Mouse (Mus musculus): ENCODE results near the gene Lmo1. TPM values are rescaled to one million over a fixed set of nuclear protein-coding genes. Genes with fewer than 3 reads are reported as not detected.
A peak's percentile ranks its signal among the peaks of the same experiment; 100 is the strongest.
"Not testable (repeated sequence)": the region's sequence is repeated elsewhere in the genome, so short reads cannot be mapped to it uniquely, and the experiment has no call there.

Gene Lmo1
- polyA plus RNA-seq, 1 experiment from 2014 or later, result 124 TPM

GRCm38 (mm10) chr7:109139405-109139804 lies 35.6 kb downstream of the Lmo1 start:
- Histone ChIP-seq H3K27me3 (ENCODE audit: control insufficient read depth, insufficient read depth, low read length) (no peaks in the 10 kb centered on the region), H3K9ac (ENCODE audit: low read length) (no peak overlapping the region), H3K27ac (ENCODE audit: low read depth, low read length) (no peak overlapping the region), H3K9me3 (ENCODE audit: control insufficient read depth, low read length) (no peaks in the 10 kb centered on the region), H3K4me2 (no peak overlapping the region), H3K4me1 (ENCODE audit: control insufficient read depth, insufficient read depth, low read length) (peaks cover 18% of the 10 kb centered on the region), H3K4me3 (ENCODE audit: low read depth, low read length) (no peak overlapping the region), H3K36me3 (ENCODE audit: control insufficient read depth, insufficient read depth, low read length) (no peaks in the 10 kb centered on the region)
- 6% methylated on average over 3 of the region's 3 CpGs for WGBS
- DNase-seq (ENCODE audit: low spot score, missing footprints) (peak; percentile 99), ATAC-seq (ENCODE audit: low FRiP score) (peak; percentile 75)

DNA sequence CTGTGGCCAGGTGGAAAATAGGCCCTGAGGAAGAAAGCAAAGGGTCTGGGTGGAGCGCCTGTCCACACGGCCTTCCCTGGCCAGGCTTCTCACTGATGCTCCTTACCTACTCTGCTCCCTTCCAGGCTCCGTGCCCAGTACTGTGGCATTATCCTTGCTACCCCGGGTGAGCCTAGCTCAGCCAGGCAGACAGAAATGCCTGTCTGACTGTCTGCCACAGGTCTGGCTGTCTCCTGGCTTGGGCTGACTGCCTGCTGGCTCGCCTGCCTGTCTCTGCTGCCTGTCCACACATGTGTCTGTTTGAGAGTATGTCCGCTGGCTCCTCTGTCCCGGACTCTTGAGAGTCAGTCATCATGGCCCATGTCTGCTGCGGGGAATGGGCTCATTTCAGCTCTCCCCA lies 37.6 kb downstream of the Lmo1 start:
- no peak overlapping the region for H3K4me2 ChIP-seq
- H3K27ac ChIP-seq (ENCODE audit: low read depth, low read length), result no peak overlapping the region
- H3K9ac ChIP-seq (ENCODE audit: low read length), result no peak overlapping the region
- ATAC-seq (ENCODE audit: low FRiP score) (no peak), DNase-seq (ENCODE audit: low spot score, missing footprints) (peak; percentile 51)
- no peaks in the 10 kb centered on the region for H3K27me3 ChIP-seq (ENCODE audit: control insufficient read depth, insufficient read depth, low read length)
- 89% methylated on average over 8 of the region's 8 CpGs for WGBS
- H3K9me3 ChIP-seq (ENCODE audit: control insufficient read depth, low read length), result no peaks in the 10 kb centered on the region
- no peaks in the 10 kb centered on the region for H3K36me3 ChIP-seq (ENCODE audit: control insufficient read depth, insufficient read depth, low read length)
- H3K4me3 ChIP-seq (ENCODE audit: low read depth, low read length), result no peak overlapping the region
- peaks cover 15% of the 10 kb centered on the region for H3K4me1 ChIP-seq (ENCODE audit: control insufficient read depth, insufficient read depth, low read length)

GRCm38 (mm10) chr7:109131565-109131964 lies 43.4 kb downstream of the Lmo1 start:
- Histone ChIP-seq H3K4me3 (ENCODE audit: low read depth, low read length) (no peak overlapping the region), H3K27ac (ENCODE audit: low read depth, low read length) (no peak overlapping the region), H3K4me1 (ENCODE audit: control insufficient read depth, insufficient read depth, low read length) (no peaks in the 10 kb centered on the region), H3K9ac (ENCODE audit: low read length) (no peak overlapping the region), H3K9me3 (ENCODE audit: control insufficient read depth, low read length) (no peaks in the 10 kb centered on the region), H3K27me3 (ENCODE audit: control insufficient read depth, insufficient read depth, low read length) (no peaks in the 10 kb centered on the region), H3K4me2 (no peak overlapping the region), H3K36me3 (ENCODE audit: control insufficient read depth, insufficient read depth, low read length) (no peaks in the 10 kb centered on the region)
- 80% methylated on average over 2 of the region's 2 CpGs for WGBS
- DNase-seq (ENCODE audit: low spot score, missing footprints) (peak; percentile 26), ATAC-seq (ENCODE audit: low FRiP score) (no peak)

GRCm38 (mm10) chr7:109129946-109130686 lies 44.9 kb downstream of the Lmo1 start:
- no peaks in the 10 kb centered on the region for H3K36me3 ChIP-seq (ENCODE audit: control insufficient read depth, insufficient read depth, low read length)
- no peak overlapping the region for H3K4me3 ChIP-seq (ENCODE audit: low read depth, low read length)
- H3K4me1 ChIP-seq (ENCODE audit: control insufficient read depth, insufficient read depth, low read length), result no peaks in the 10 kb centered on the region
- peak; percentile 41 for DNase-seq (ENCODE audit: low spot score, missing footprints)
- no peak for ATAC-seq (ENCODE audit: low FRiP score)
- H3K4me2 ChIP-seq, result no peak overlapping the region
- no peak overlapping the region for H3K9ac ChIP-seq (ENCODE audit: low read length)
- no peaks in the 10 kb centered on the region for H3K9me3 ChIP-seq (ENCODE audit: control insufficient read depth, low read length)
- WGBS, result 77% methylated on average over 5 of the region's 5 CpGs
- H3K27ac ChIP-seq (ENCODE audit: low read depth, low read length), result no peak overlapping the region
- H3K27me3 ChIP-seq (ENCODE audit: control insufficient read depth, insufficient read depth, low read length), result no peaks in the 10 kb centered on the region

- Histone ChIP-seq H3K4me2 (no peak overlapping the region), H3K27ac (ENCODE audit: low read depth, low read length) (no peak overlapping the region), H3K27me3 (ENCODE audit: control insufficient read depth, insufficient read depth, low read length) (no peaks in the 10 kb centered on the region), H3K4me1 (ENCODE audit: control insufficient read depth, insufficient read depth, low read length) (no peaks in the 10 kb centered on the region), H3K36me3 (ENCODE audit: control insufficient read depth, insufficient read depth, low read length) (no peaks in the 10 kb centered on the region), H3K9me3 (ENCODE audit: control insufficient read depth, low read length) (no peaks in the 10 kb centered on the region), H3K9ac (ENCODE audit: low read length) (no peak overlapping the region), H3K4me3 (ENCODE audit: low read depth, low read length) (no peak overlapping the region)
- no peak for ATAC-seq (ENCODE audit: low FRiP score)
- DNase-seq (ENCODE audit: low spot score, missing footprints), result peak; percentile 76
Measured at GRCm38 (mm10) chr7:109129442-109129841, 45.6 kb downstream of the Lmo1 start.

GRCm38 (mm10) chr7:109115929-109116328 lies 59.1 kb downstream of the Lmo1 start:
- no peak overlapping the region for H3K4me3 ChIP-seq (ENCODE audit: low read depth, low read length)
- H3K4me1 ChIP-seq (ENCODE audit: control insufficient read depth, insufficient read depth, low read length), result peaks cover 11% of the 10 kb centered on the region
- peak overlapping the region; percentile 76 for H3K27ac ChIP-seq (ENCODE audit: low read depth, low read length)
- DNase-seq (ENCODE audit: low spot score, missing footprints) (peak; percentile 85), ATAC-seq (ENCODE audit: low FRiP score) (peak; percentile 44)
- no peaks in the 10 kb centered on the region for H3K9me3 ChIP-seq (ENCODE audit: control insufficient read depth, low read length)
- no peaks in the 10 kb centered on the region for H3K27me3 ChIP-seq (ENCODE audit: control insufficient read depth, insufficient read depth, low read length)
- WGBS, result 62% methylated on average over 4 of the region's 4 CpGs
- no peak overlapping the region for H3K4me2 ChIP-seq
- no peaks in the 10 kb centered on the region for H3K36me3 ChIP-seq (ENCODE audit: control insufficient read depth, insufficient read depth, low read length)
- peak overlapping the region; percentile 12; the same call in 1 of the 2 replicates for H3K9ac ChIP-seq (ENCODE audit: low read length)

- H3K4me3 ChIP-seq (ENCODE audit: low read depth, low read length); H3K9me3 ChIP-seq (ENCODE audit: control insufficient read depth, low read length); H3K9ac ChIP-seq (ENCODE audit: low read length); DNase-seq (ENCODE audit: low spot score, missing footprints); H3K4me2 ChIP-seq; H3K36me3 ChIP-seq (ENCODE audit: control insufficient read depth, insufficient read depth, low read length); H3K27me3 ChIP-seq (ENCODE audit: control insufficient read depth, insufficient read depth, low read length): not testable (repeated sequence)
- Histone ChIP-seq H3K4me1 (ENCODE audit: control insufficient read depth, insufficient read depth, low read length) (peaks cover 11% of the 10 kb centered on the region), H3K27ac (ENCODE audit: low read depth, low read length) (peak overlapping the region; percentile 76)
- peak; percentile 91 for ATAC-seq (ENCODE audit: low FRiP score)
- WGBS, result no CpG with 5 or more reads among the region's 4 CpGs
Measured at GRCm38 (mm10) chr7:109115488-109115887, 59.5 kb downstream of the Lmo1 start.

GRCm38 (mm10) chr7:109114950-109115349 lies 60.1 kb downstream of the Lmo1 start:
- H3K27ac ChIP-seq (ENCODE audit: low read depth, low read length), result peak overlapping the region; percentile 55
- no peaks in the 10 kb centered on the region for H3K9me3 ChIP-seq (ENCODE audit: control insufficient read depth, low read length)
- no peak overlapping the region for H3K4me3 ChIP-seq (ENCODE audit: low read depth, low read length)
- no peak overlapping the region for H3K9ac ChIP-seq (ENCODE audit: low read length)
- DNase-seq (ENCODE audit: low spot score, missing footprints) (peak; percentile 92), ATAC-seq (ENCODE audit: low FRiP score) (peak; percentile 90)
- H3K4me2 ChIP-seq, result no peak overlapping the region
- H3K27me3 ChIP-seq (ENCODE audit: control insufficient read depth, insufficient read depth, low read length), result no peaks in the 10 kb centered on the region
- H3K36me3 ChIP-seq (ENCODE audit: control insufficient read depth, insufficient read depth, low read length), result no peaks in the 10 kb centered on the region
- peaks cover 11% of the 10 kb centered on the region for H3K4me1 ChIP-seq (ENCODE audit: control insufficient read depth, insufficient read depth, low read length)
- 40% methylated on average over 10 of the region's 10 CpGs for WGBS

- Histone ChIP-seq H3K4me1 (ENCODE audit: control insufficient read depth, insufficient read depth, low read length) (peaks cover 7% of the 10 kb centered on the region), H3K27ac (ENCODE audit: low read depth, low read length) (no peak overlapping the region), H3K9ac (ENCODE audit: low read length) (no peak overlapping the region), H3K4me3 (ENCODE audit: low read depth, low read length) (no peak overlapping the region), H3K36me3 (ENCODE audit: control insufficient read depth, insufficient read depth, low read length) (no peaks in the 10 kb centered on the region), H3K9me3 (ENCODE audit: control insufficient read depth, low read length) (no peaks in the 10 kb centered on the region), H3K27me3 (ENCODE audit: control insufficient read depth, insufficient read depth, low read length) (no peaks in the 10 kb centered on the region), H3K4me2 (no peak overlapping the region)
- no peak for DNase-seq (ENCODE audit: low spot score, missing footprints)
- 76% methylated on average over 5 of the region's 5 CpGs for WGBS
- ATAC-seq (ENCODE audit: low FRiP score), result no peak
Measured at GRCm38 (mm10) chr7:109111000-109111399, 64.0 kb downstream of the Lmo1 start.

All from midbrain, embryonic 11.5 days (tissue).